ENCODE assay signal across 25 mouse cellular contexts in the genomic region with DNA sequence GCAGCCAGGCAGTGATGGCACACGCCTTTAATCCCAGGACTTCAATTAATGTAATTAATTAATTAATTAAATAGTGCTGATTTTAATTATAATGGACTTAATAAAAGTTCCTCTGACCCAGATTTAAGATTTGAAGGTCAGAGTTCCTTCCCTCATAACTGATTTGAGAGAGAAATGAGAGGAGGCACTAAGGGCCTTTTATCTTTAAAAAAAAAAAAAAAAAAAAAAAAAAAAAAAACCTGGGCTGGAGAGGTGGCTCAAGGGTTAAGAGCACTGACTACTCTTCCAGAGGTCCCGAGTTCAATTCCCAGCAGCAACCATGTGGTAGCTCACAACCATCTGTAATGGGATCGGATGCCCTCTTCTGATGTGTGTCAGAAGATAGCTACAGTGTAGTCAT. TPM values are rescaled to one million over a fixed set of nuclear protein-coding genes. Genes with fewer than 3 reads are reported as not detected.
DNase-seq lines count a peak whose midpoint lies in the region; ATAC-seq and TF ChIP-seq lines count a peak whose summit lies in the region.
"Had no signal": no experiment of that assay in that cellular context is flagged by ENCODE, and none has a peak within 500 bp of the region (broad histone marks: within the 10 kb centered on the region; RNA-seq: fewer than 3 reads in every experiment).

No protein-coding gene starts in this region.

- peak overlapping the region; percentile 94; the same call in 1 of the 2 replicates for H3K27ac ChIP-seq in intestine, postnatal 0 days (ENCODE audit: low read depth, low read length)
- H3K27ac ChIP-seq in intestine, embryonic 15.5 days = no peak overlapping the region
- H3K27ac ChIP-seq in CH12.LX (ENCODE audit: insufficient read depth, low read depth) = no peak overlapping the region
- no peak overlapping the region for H3K27ac ChIP-seq in MEL (ENCODE audit: control insufficient read depth, low read depth, low read length)
- no peak overlapping the region for H3K27ac ChIP-seq in forebrain, embryonic 12.5 days
- H3K27ac ChIP-seq: embryonic facial prominence, embryonic 13.5 days; embryonic facial prominence, embryonic 15.5 days; forebrain, embryonic 10.5 days; forebrain, embryonic 13.5 days had no signal

- TF ChIP-seq POLR2A in CH12.LX (IDR thresholded peaks at IDR 0.05; ENCODE audit: low read depth, low read length) = no peak
- no peak for TF ChIP-seq POLR2A in MEL (IDR thresholded peaks at IDR 0.05; ENCODE audit: control insufficient read depth in 1 of 2, insufficient read depth in 1 of 2, low read depth in 1 of 2, low read length in 2 of 2, poor library complexity in 1 of 2)

- H3K36me3 ChIP-seq in intestine, postnatal 0 days (ENCODE audit: control insufficient read depth, insufficient read depth) = peaks cover 19% of the 10 kb centered on the region; the same call in 1 of the 2 replicates
- peaks cover 12% of the 10 kb centered on the region for H3K36me3 ChIP-seq in intestine, embryonic 15.5 days
- H3K36me3 ChIP-seq in CH12.LX (replicated peaks in 1 of 2; ENCODE audit: control insufficient read depth in 1 of 2, insufficient read depth in 1 of 2, low read length in 1 of 2) (peaks cover 40 to 71% of the 10 kb centered on the region in 2 experiments), MEL (ENCODE audit: control insufficient read depth in 1 of 2, insufficient read depth in 2 of 2, low read length in 2 of 2) (no peaks in the 10 kb centered on the region)
- peaks cover 19% of the 10 kb centered on the region for H3K36me3 ChIP-seq in forebrain, embryonic 12.5 days (replicated peaks)

- H3K79me2 ChIP-seq in CH12.LX (replicated peaks; ENCODE audit: control insufficient read depth, extremely low read depth, insufficient read depth, poor library complexity, severe bottlenecking) (no peaks in the 10 kb centered on the region), MEL (ENCODE audit: control insufficient read depth, insufficient read depth, low read length, poor library complexity) (no peaks in the 10 kb centered on the region)

- dilution Hi-C loops in CH12.LX (cut with MboI; ENCODE audit: extremely low pct_ligation_motif_present, extremely low pct_unique_long_range_greater_than_20kb, low sequenced_read_pairs) = no loop called here

- TF ChIP-seq EP300 in CH12.LX (IDR thresholded peaks at IDR 0.05; ENCODE audit: low read length) (no peak), MEL (IDR thresholded peaks at IDR 0.05; ENCODE audit: low read depth in 1 of 2, low read length in 2 of 2) (no peak)

- TF ChIP-seq CTCF in intestine, postnatal 0 days (IDR thresholded peaks at IDR 0.05; ENCODE audit: low read depth) = no peak
- TF ChIP-seq CTCF in CH12.LX (conservative IDR thresholded peaks at IDR 0.05 in 1 of 2, IDR thresholded peaks at IDR 0.05 in 1 of 2; ENCODE audit: low read depth in 2 of 2, low read length in 2 of 2) = no peak
- TF ChIP-seq CTCF in MEL (IDR thresholded peaks at IDR 0.05 in 2 of 3, conservative IDR thresholded peaks at IDR 0.05 in 1 of 3; ENCODE audit: control insufficient read depth in 1 of 3, insufficient read depth in 1 of 3, low read depth in 2 of 3, low read length in 3 of 3, poor library complexity in 1 of 3, severe bottlenecking in 1 of 3) = no peak

- no peak for ATAC-seq in intestine, postnatal 0 days
- no peak for ATAC-seq in intestine, embryonic 15.5 days
- no peak for ATAC-seq in forebrain, embryonic 12.5 days (ENCODE audit: low FRiP score)
- ATAC-seq: CD4-positive, CD25-positive, alpha-beta regulatory T cell, adult 4 months; forebrain, embryonic 13.5 days; forebrain, embryonic 16.5 days had no signal

- WGBS in intestine, postnatal 0 days = 91% methylated on average over 3 of the region's 3 CpGs
- WGBS in intestine, embryonic 15.5 days = 84% methylated on average over 3 of the region's 3 CpGs
- 88% methylated on average over 3 of the region's 3 CpGs for WGBS in forebrain, embryonic 12.5 days

- no peak for DNase-seq in CH12.LX (ENCODE audit: extremely low read depth)
- DNase-seq in MEL (ENCODE audit: low read depth, low spot score) = no peak
- DNase-seq in right cerebral cortex, postnatal 4 days = no peak
- DNase-seq: adrenal gland, adult 2 months; adrenal gland, postnatal 10 days; adrenal gland, postnatal 25 days; B cell, adult 2 months; cerebellum, adult 11 months; cerebellum, adult 18-20 months; cerebellum, adult 8-10 months; cerebellum, adult 9-11 months; cerebellum, postnatal 14 days; cerebellum, postnatal 36 days; embryo, embryonic 11 days had no signal

- H3K27me3 ChIP-seq in intestine, postnatal 0 days (replicated peaks; ENCODE audit: control insufficient read depth, insufficient read depth, low read length) = no peaks in the 10 kb centered on the region
- H3K27me3 ChIP-seq in intestine, embryonic 15.5 days (replicated peaks) = no peaks in the 10 kb centered on the region
- H3K27me3 ChIP-seq in CH12.LX (replicated peaks) (no peaks in the 10 kb centered on the region), MEL (ENCODE audit: control insufficient read depth in 1 of 2, insufficient read depth in 2 of 2, low read length in 2 of 2) (no peaks in the 10 kb centered on the region)
- no peaks in the 10 kb centered on the region for H3K27me3 ChIP-seq in forebrain, embryonic 12.5 days
- H3K27me3 ChIP-seq: embryonic facial prominence, embryonic 13.5 days; embryonic facial prominence, embryonic 15.5 days; forebrain, embryonic 13.5 days had no signal

- H3K4me2 ChIP-seq in intestine, postnatal 0 days (replicated peaks; ENCODE audit: low read depth) = no peak overlapping the region
- no peak overlapping the region for H3K4me2 ChIP-seq in intestine, embryonic 15.5 days (replicated peaks)
- H3K4me2 ChIP-seq in CH12.LX (ENCODE audit: insufficient read depth, low read depth, poor library complexity, severe bottlenecking) = no peak overlapping the region
- H3K4me2 ChIP-seq in forebrain, embryonic 12.5 days = no peak overlapping the region
- H3K4me2 ChIP-seq: embryonic facial prominence, embryonic 13.5 days; embryonic facial prominence, embryonic 15.5 days; forebrain, embryonic 13.5 days had no signal

- no peak overlapping the region for H3K4me3 ChIP-seq in intestine, postnatal 0 days (ENCODE audit: low read depth, low read length)
- H3K4me3 ChIP-seq in intestine, embryonic 15.5 days (replicated peaks) = no peak overlapping the region
- H3K4me3 ChIP-seq in CH12.LX (replicated peaks in 1 of 3; ENCODE audit: low read depth in 2 of 3, low read length in 2 of 3, poor library complexity in 1 of 3) = no peak overlapping the region
- no peak overlapping the region for H3K4me3 ChIP-seq in MEL (ENCODE audit: control insufficient read depth in 1 of 2, insufficient read depth in 1 of 2, low read depth in 2 of 2, low read length in 2 of 2)
- H3K4me3 ChIP-seq in forebrain, embryonic 12.5 days (replicated peaks) = no peak overlapping the region
- H3K4me3 ChIP-seq: embryonic facial prominence, embryonic 13.5 days; embryonic facial prominence, embryonic 15.5 days; erythroblast, embryonic 14.5 days; forebrain, embryonic 10.5 days; forebrain, embryonic 13.5 days had no signal

- H3K9me3 ChIP-seq in intestine, postnatal 0 days (ENCODE audit: control insufficient read depth) = no peaks in the 10 kb centered on the region
- H3K9me3 ChIP-seq in intestine, embryonic 15.5 days = no peaks in the 10 kb centered on the region
- peaks cover 4% of the 10 kb centered on the region for H3K9me3 ChIP-seq in CH12.LX (replicated peaks; ENCODE audit: low read length)
- H3K9me3 ChIP-seq in MEL (replicated peaks; ENCODE audit: insufficient read depth, low read length) = no peaks in the 10 kb centered on the region
- no peaks in the 10 kb centered on the region for H3K9me3 ChIP-seq in forebrain, embryonic 12.5 days
- H3K9me3 ChIP-seq: embryonic facial prominence, embryonic 13.5 days; embryonic facial prominence, embryonic 15.5 days; forebrain, embryonic 10.5 days; forebrain, embryonic 13.5 days; G1E had no signal

- no peak for TF ChIP-seq RAD21 in CH12.LX (IDR thresholded peaks at IDR 0.05; ENCODE audit: low read depth, low read length)
- TF ChIP-seq RAD21 in MEL (IDR thresholded peaks at IDR 0.05; ENCODE audit: low read depth, low read length) = no peak

- H3K4me1 ChIP-seq in intestine, postnatal 0 days (replicated peaks; ENCODE audit: control insufficient read depth, insufficient read depth, low read length) = no peaks in the 10 kb centered on the region
- H3K4me1 ChIP-seq in intestine, embryonic 15.5 days (replicated peaks) = 0 out of 2 replicates have a peak, but pooled peaks cover 5% of the 10 kb centered on the region
- H3K4me1 ChIP-seq in CH12.LX (ENCODE audit: control insufficient read depth in 1 of 2, insufficient read depth in 2 of 2) = peaks cover 0 to 11% of the 10 kb centered on the region in 2 experiments; a peak in 3 of 4 replicates
- peaks cover 0 to 3% of the 10 kb centered on the region in 2 experiments; a peak in 1 of 4 replicates for H3K4me1 ChIP-seq in MEL (ENCODE audit: control insufficient read depth in 1 of 2, insufficient read depth in 2 of 2, low read length in 2 of 2)
- no peaks in the 10 kb centered on the region for H3K4me1 ChIP-seq in forebrain, embryonic 12.5 days
- H3K4me1 ChIP-seq: embryonic facial prominence, embryonic 13.5 days; forebrain, embryonic 10.5 days; forebrain, embryonic 13.5 days had no signal

- H3K9ac ChIP-seq in intestine, postnatal 0 days (ENCODE audit: low read depth, low read length) = no peak overlapping the region
- no peak overlapping the region for H3K9ac ChIP-seq in intestine, embryonic 15.5 days
- H3K9ac ChIP-seq in CH12.LX (ENCODE audit: insufficient read depth, low read depth) = no peak overlapping the region
- H3K9ac ChIP-seq in MEL (ENCODE audit: control insufficient read depth, low read depth, low read length, poor library complexity, severe bottlenecking) = no peak overlapping the region
- H3K9ac ChIP-seq in forebrain, embryonic 12.5 days = no peak overlapping the region
- H3K9ac ChIP-seq: embryonic facial prominence, embryonic 13.5 days; embryonic facial prominence, embryonic 15.5 days; forebrain, embryonic 13.5 days had no signal

- in situ Hi-C loops in CH12.LX (cut with MboI; ENCODE audit: low pct_ligation_motif_present, low pct_unique_long_range_greater_than_20kb, low sequenced_read_pairs) = no loop called here

RNA-seq across cellular contexts. Expression of a gene that starts 9.8 kb away (rescaled TPM):
- 98.9 and 114 TPM in 2 replicates for polyA plus RNA-seq in intestine, postnatal 0 days (2015; fragmentation: Nextera tagmentation; extraction: Ambion mirVana)
- 56.9 and 59.4 TPM in 2 replicates for polyA plus RNA-seq in intestine, embryonic 15.5 days (2015; fragmentation: Nextera tagmentation; extraction: Ambion mirVana)
- total RNA-seq in CH12.LX (2012; rRNA removed) (19.3 and 21.0 TPM in 2 replicates), CH12.LX (2014; rRNA removed) (17.1 and 18.7 TPM in 2 replicates), MEL (2012; rRNA removed) (16.4 and 16.8 TPM in 2 replicates)
- polyA plus RNA-seq in CH12.LX (2012; ENCODE audit: insufficient read length, low read depth) (20.3 and 20.4 TPM in 2 replicates), MEL (2012; ENCODE audit: insufficient read depth in 1 of 2, insufficient read length in 2 of 2, low read depth in 1 of 2, low replicate concordance in 2 of 2, missing spikeins in 1 of 2) (10 to 100 TPM in 1 of 2 experiments, not detected in 1; 16.1 TPM)
- 36.0 and 36.8 TPM in 2 replicates for polyA plus RNA-seq in forebrain, embryonic 12.5 days (2016; fragmentation: Nextera tagmentation; extraction: Ambion mirVana)

RNA-seq across cellular contexts. Expression of a gene that starts 10.0 kb away (rescaled TPM):
- 64.6 and 66.8 TPM in 2 replicates for polyA plus RNA-seq in intestine, postnatal 0 days (2015; fragmentation: Nextera tagmentation; extraction: Ambion mirVana)
- 98.0 and 100 TPM in 2 replicates for polyA plus RNA-seq in intestine, embryonic 15.5 days (2015; fragmentation: Nextera tagmentation; extraction: Ambion mirVana)
- total RNA-seq in CH12.LX (2012; rRNA removed) (76.5 and 77.4 TPM in 2 replicates), CH12.LX (2014; rRNA removed) (66.7 and 74.4 TPM in 2 replicates), MEL (2012; rRNA removed) (57.9 and 60.8 TPM in 2 replicates)
- polyA plus RNA-seq in CH12.LX (2012; ENCODE audit: insufficient read length, low read depth) (70.4 and 81.8 TPM in 2 replicates), MEL (2012; ENCODE audit: insufficient read depth in 1 of 2, insufficient read length in 2 of 2, low read depth in 1 of 2, low replicate concordance in 2 of 2, missing spikeins in 1 of 2) (10 to 100 TPM in 1 of 2 experiments, not detected in 1; 66.9 TPM)
- polyA plus RNA-seq in forebrain, embryonic 12.5 days (2016; fragmentation: Nextera tagmentation; extraction: Ambion mirVana) = 55.9 and 57.4 TPM in 2 replicates

RNA-seq across cellular contexts. Expression of a gene that starts 29.2 kb away (rescaled TPM):
- 1.2 and 1.3 TPM in 2 replicates for polyA plus RNA-seq in intestine, postnatal 0 days (2015; fragmentation: Nextera tagmentation; extraction: Ambion mirVana)
- 3.3 and 3.4 TPM in 2 replicates for polyA plus RNA-seq in intestine, embryonic 15.5 days (2015; fragmentation: Nextera tagmentation; extraction: Ambion mirVana)
- total RNA-seq in CH12.LX (2012; rRNA removed) (0.17 and 0.21 TPM in 2 replicates), CH12.LX (2014; rRNA removed) (0.09 TPM in 1 of 2 replicates, not detected in the other), MEL (2012; rRNA removed) (0.26 and 0.39 TPM in 2 replicates)
- polyA plus RNA-seq in CH12.LX (2012; ENCODE audit: insufficient read length, low read depth) (0.20 and 0.23 TPM in 2 replicates), MEL (2012; ENCODE audit: insufficient read depth in 1 of 2, insufficient read length in 2 of 2, low read depth in 1 of 2, low replicate concordance in 2 of 2, missing spikeins in 1 of 2) (under 1 TPM in 1 of 2 experiments, not detected in 1; 0.78 TPM)
- polyA plus RNA-seq in forebrain, embryonic 12.5 days (2016; fragmentation: Nextera tagmentation; extraction: Ambion mirVana) = 0.61 and 0.65 TPM in 2 replicates
- polyA plus RNA-seq: CD4-positive, CD25-positive, alpha-beta regulatory T cell, adult 4 months had no signal

RNA-seq across cellular contexts. Expression of a gene that starts 40.7 kb away (rescaled TPM):
- 3.7 and 4.8 TPM in 2 replicates for polyA plus RNA-seq in intestine, postnatal 0 days (2015; fragmentation: Nextera tagmentation; extraction: Ambion mirVana)
- polyA plus RNA-seq in intestine, embryonic 15.5 days (2015; fragmentation: Nextera tagmentation; extraction: Ambion mirVana) = 20.8 and 22.0 TPM in 2 replicates
- total RNA-seq in CH12.LX (2012; rRNA removed) (44.8 and 45.5 TPM in 2 replicates), CH12.LX (2014; rRNA removed) (23.9 and 26.6 TPM in 2 replicates), MEL (2012; rRNA removed) (29.0 and 32.5 TPM in 2 replicates)
- polyA plus RNA-seq in CH12.LX (2012; ENCODE audit: insufficient read length, low read depth) (39.0 and 40.7 TPM in 2 replicates), MEL (2012; ENCODE audit: insufficient read depth in 1 of 2, insufficient read length in 2 of 2, low read depth in 1 of 2, low replicate concordance in 2 of 2, missing spikeins in 1 of 2) (10 to 100 TPM in 1 of 2 experiments, not detected in 1; 29.2 TPM)
- polyA plus RNA-seq in forebrain, embryonic 12.5 days (2016; fragmentation: Nextera tagmentation; extraction: Ambion mirVana) = 80.8 and 85.2 TPM in 2 replicates
